Mouse (Mus musculus): ENCODE data around the gene Ace3.

Gene Ace3

GRCm38 (mm10) chr11:106012711-106013110 is 18.2 kb downstream of the Ace3 start:
- no peak for TF ChIP-seq GATA4 (IDR thresholded peaks at IDR 0.05; ENCODE audit: insufficient replicate concordance, low read length)

GRCm38 (mm10) chr11:106013556-106014225 is 19.2 kb downstream of the Ace3 start:
- TF ChIP-seq GATA4 (IDR thresholded peaks at IDR 0.05; ENCODE audit: insufficient replicate concordance, low read length): no peak

DNA sequence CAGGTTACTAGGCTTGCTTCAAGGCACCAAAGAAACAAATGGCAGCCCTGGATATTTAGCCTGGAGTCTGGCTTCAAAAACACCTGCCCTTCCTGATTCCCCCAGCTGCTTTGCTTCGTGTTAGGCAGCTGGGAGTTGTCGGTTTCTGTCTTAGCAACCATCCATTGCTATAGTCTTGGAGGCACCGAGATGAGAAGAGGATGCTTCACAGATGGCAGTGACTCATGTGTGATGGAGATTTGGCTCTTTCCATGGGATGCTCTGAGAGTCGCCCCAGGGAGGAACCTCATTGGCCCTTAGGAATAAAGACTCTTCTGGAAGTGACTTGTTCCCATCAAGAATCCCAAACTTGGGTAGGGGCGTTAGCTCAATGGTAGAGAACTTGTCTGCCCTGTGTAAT is 22.0 kb downstream of the Ace3 start:
- TF ChIP-seq GATA4 (IDR thresholded peaks at IDR 0.05; ENCODE audit: insufficient replicate concordance, low read length): no peak

- no peak for TF ChIP-seq GATA4 (IDR thresholded peaks at IDR 0.05; ENCODE audit: insufficient replicate concordance, low read length)
These were observed 25.7 kb downstream of the Ace3 start for GRCm38 (mm10) chr11:106020051-106020763.

DNA sequence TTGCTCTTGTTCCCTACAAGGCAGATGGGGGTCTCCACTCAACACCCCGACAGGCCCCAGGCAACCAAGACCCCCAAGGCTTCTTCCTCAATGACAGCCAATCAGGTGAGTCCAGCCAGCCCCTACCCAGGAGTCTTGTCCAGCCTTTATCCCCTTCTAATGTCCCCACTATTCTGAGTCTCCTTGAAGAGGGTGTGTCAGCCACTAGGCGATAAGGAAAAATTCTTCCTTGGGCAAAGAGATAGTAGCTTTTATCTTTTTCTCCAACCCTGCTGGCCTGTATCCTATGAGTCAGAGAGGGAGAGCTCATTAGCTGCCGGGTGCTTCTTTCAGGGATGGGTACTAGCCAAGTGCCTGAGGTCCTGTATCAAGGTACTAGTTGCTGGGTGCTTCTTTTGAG is 31.3 kb downstream of the Ace3 start:
- no peak for TF ChIP-seq GATA4 (IDR thresholded peaks at IDR 0.05; ENCODE audit: insufficient replicate concordance, low read length)

DNA sequence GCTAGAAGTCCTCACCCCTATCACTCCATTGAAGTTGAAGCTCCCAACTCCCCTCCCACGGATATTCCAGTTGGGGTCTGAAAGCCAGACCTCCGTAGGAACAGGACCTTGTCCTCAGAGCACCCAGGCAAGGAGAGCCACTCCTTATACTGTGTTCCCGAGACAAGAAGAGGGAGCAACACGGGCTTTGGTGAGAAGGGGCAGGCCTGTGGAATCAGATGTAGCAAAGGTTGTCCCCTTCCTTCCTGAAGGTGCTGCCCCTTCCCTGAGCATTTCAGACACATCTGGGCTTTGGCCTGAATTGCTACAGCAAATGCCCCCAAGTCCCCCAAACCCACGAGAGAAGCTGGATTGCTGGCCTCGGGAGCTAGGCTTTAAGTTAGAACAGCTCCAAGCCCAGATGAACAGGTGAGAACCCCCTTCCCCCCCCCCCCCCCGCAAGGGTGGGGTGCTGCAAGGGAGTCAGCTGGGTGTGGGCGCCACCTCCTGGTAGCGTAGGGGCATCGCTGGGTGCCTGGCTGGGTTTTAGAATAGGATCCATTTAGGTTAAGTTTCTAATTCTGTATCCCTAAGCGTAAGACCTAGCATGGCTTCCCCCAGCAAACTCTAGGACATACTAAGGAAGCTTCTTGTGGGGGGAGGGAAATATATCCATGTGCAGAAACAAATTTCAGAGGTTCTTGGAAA is 32.1 kb downstream of the Ace3 start:
- no peak for TF ChIP-seq GATA4 (IDR thresholded peaks at IDR 0.05; ENCODE audit: insufficient replicate concordance, low read length)

GRCm38 (mm10) chr11:106027607-106028006 is 33.1 kb downstream of the Ace3 start:
- TF ChIP-seq GATA4 (IDR thresholded peaks at IDR 0.05; ENCODE audit: insufficient replicate concordance, low read length): no peak

- no peak for TF ChIP-seq GATA4 (IDR thresholded peaks at IDR 0.05; ENCODE audit: insufficient replicate concordance, low read length)
These were observed 39.0 kb downstream of the Ace3 start for GRCm38 (mm10) chr11:106033491-106033919.

GRCm38 (mm10) chr11:106034986-106035385 is 40.5 kb downstream of the Ace3 start:
- no peak for TF ChIP-seq GATA4 (IDR thresholded peaks at IDR 0.05; ENCODE audit: insufficient replicate concordance, low read length)

DNA sequence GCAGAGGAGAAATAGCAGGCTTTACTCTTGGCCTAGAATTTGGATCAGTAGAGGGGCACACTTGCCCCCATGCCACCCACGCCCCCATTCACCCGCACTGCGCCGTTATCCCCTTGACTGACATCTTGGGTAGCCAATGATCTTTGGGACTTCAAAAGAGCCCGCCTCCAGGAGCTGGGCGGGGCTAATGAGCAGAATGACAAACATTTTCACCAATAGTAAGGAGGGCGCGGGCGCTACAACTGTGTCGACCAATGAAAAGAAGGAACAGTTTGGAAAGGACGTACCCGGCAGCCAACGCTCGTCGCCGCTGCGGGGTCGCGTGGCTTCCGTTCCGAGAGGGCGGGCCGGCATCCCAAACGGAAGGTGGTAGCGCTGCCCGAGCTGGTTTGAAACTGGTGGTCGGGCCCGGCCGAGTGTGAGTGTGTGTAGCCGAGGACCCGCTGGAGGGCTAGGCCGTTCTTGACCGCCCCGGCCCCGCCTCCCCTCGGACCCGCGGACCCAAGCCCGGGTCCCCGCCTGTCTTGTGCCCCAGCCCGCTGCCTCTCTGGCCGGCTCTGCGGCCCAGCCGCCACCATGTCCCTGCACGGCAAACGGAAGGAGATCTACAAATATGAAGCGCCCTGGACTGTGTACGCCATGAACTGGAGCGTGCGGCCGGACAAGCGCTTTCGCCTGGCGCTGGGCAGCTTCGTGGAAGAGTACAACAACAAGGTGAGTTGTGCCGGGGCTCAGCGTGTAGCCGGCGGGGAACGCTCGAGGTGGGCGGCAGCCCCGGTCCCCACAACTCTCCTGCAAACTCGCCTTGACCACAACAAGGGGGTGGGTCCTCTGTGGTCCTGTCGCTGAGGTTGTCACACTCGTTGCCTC is 42.3 kb downstream of the Ace3 start, which contains the start of gene Dcaf7:
Dcaf7 (plus strand) TSS at position 325 of the 870 bp plus-strand sequence.
- TF ChIP-seq GATA4 (IDR thresholded peaks at IDR 0.05; ENCODE audit: insufficient replicate concordance, low read length): no peak

DNA sequence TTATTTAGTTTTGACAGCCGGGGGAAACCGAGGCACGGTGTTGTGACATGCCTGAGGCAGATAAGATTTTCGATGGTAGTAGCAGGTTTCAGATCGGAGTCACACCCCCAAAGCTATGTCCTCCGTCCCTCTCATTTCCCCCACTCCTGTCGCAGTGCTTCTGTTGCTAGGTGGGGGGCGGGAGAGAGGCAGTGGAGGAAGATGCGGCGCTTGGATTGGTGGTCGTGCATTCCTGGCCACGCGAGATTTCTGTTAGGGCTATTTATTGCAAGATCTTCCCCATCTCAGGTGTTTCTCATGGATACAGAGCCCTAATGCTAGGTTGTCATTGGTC is 42.9 kb downstream of the Ace3 start:
- TF ChIP-seq GATA4 (IDR thresholded peaks at IDR 0.05; ENCODE audit: insufficient replicate concordance, low read length): no peak

DNA sequence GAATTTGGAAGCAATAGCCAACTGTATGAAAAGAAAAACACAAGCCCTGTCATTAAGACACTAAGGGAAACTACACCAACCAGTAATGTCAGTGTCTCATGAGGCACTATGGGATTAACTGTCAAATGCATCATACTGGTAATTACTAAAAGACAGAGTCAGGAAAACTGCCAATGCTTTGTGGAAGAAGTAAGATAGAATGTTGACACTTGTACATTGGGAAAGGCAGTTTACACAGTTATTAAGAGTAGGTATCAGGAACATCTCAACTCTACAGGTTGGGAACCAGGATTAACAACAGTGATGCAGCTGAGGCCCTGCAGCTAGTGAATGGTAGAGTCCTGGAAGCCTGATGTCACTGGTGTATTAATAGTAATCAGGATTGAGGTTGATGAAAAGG is 49.9 kb downstream of the Ace3 start:
- no peak for TF ChIP-seq GATA4 (IDR thresholded peaks at IDR 0.05; ENCODE audit: insufficient replicate concordance, low read length)

DNA sequence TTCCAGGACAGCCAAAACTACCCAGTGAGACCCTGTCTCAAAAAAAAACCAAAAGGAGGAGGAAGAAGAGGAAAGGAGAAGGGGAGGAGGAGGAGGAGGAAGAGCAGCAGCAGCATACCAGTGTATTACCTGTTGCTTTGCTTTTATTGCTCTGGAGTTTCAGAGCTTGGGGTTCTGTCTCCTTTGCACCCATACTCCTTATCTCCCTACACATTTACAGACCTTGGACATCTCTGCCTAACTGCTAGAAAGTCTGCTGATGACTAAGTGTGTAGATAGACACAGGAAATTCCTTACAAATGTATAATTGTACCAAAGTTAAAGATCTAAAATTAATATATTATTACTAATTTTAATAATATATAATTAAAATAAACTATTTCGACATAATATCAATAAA is 50.8 kb downstream of the Ace3 start:
- TF ChIP-seq GATA4 (IDR thresholded peaks at IDR 0.05; ENCODE audit: insufficient replicate concordance, low read length): no peak

DNA sequence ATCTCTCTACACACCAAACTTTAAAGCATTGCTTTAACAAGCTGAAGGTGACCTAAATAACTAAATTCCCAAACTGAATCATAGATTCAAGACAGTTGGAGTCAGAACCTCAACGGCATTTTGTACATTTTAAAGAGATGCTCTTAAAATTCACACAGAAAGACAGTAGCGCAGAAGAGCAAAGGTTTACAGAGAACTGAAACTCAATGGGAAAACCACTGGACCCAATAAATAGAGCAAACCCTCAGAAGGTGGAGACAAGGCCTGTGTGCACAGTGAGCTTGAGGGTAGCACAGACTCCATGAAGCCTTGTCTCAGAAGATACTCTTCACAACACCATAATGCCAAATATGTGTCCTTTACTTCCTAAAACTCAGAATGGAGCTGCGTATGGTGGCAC is 51.3 kb downstream of the Ace3 start:
- no peak for TF ChIP-seq GATA4 (IDR thresholded peaks at IDR 0.05; ENCODE audit: insufficient replicate concordance, low read length)

- no peak for TF ChIP-seq GATA4 (IDR thresholded peaks at IDR 0.05; ENCODE audit: insufficient replicate concordance, low read length)
These were observed 52.1 kb downstream of the Ace3 start for GRCm38 (mm10) chr11:106046584-106046983.
